Mouse (Mus musculus) cortical plate, adult 2 months (tissue): ENCODE results near the gene Hnrnph3.

Source experiments
- CTCF ChIP-seq: fragments of 200-500 bp; IDR thresholded peaks from 2 replicates; pipeline ENCODE4 v1.5.1; 2011; ENCODE audit warnings: mild to moderate bottlenecking, control low read depth, low read length; ENCODE audit not compliant: insufficient read depth; ENCODE audit errors: extremely low read depth
- POLR2A ChIP-seq: fragments of 200-500 bp; IDR thresholded peaks from 2 replicates; pipeline ENCODE4 v1.6.1; 2011; ENCODE audit warnings: mild to moderate bottlenecking, low read length, control low read depth; ENCODE audit not compliant: insufficient read depth; ENCODE audit errors: extremely low read depth

- TF ChIP-seq CTCF (no peak), POLR2A (no peak)
Observed at GRCm38 (mm10) chr10:63049106-63049505, 25.1 kb upstream of the Hnrnph3 start.
